ENCODE assay signal across 21 mouse cellular contexts in genomic region chr10:68377479-68377878, GRCm38 (mm10).
"Had no signal": no experiment of that assay in that cellular context is flagged by ENCODE, and none has a peak within 500 bp of the region (broad histone marks: within the 10 kb centered on the region; RNA-seq: fewer than 3 reads in every experiment).

No protein-coding gene starts in this region.

- H3K9ac ChIP-seq: limb, embryonic 13.5 days; liver, embryonic 12.5 days; liver, embryonic 15.5 days; lung, embryonic 15.5 days; neural tube, embryonic 12.5 days; neural tube, embryonic 15.5 days had no signal

- H3K36me3 ChIP-seq: limb, embryonic 10.5 days; limb, embryonic 13.5 days; liver, embryonic 12.5 days; liver, embryonic 15.5 days; lung, embryonic 15.5 days; neural tube, embryonic 12.5 days; neural tube, embryonic 15.5 days had no signal

- H3K27ac ChIP-seq: kidney, postnatal 0 days; layer of hippocampus, adult 2 months; limb, embryonic 10.5 days; limb, embryonic 13.5 days; liver, embryonic 12.5 days; liver, embryonic 15.5 days; lung, embryonic 15.5 days; neural tube, embryonic 12.5 days; neural tube, embryonic 15.5 days; stomach, postnatal 0 days had no signal

- DNase-seq: kidney, postnatal 25 days; liver; lung, adult 18-20 months; lung, postnatal 10 days; lung, postnatal 36 days; midbrain, embryonic 14.5 days; right cerebral cortex, adult 18-20 months; right cerebral cortex, postnatal 14 days; right cerebral cortex, postnatal 4 days; thymus, postnatal 36 days had no signal

- H3K4me2 ChIP-seq: limb, embryonic 13.5 days; liver, embryonic 12.5 days; liver, embryonic 15.5 days; lung, embryonic 15.5 days; midbrain, embryonic 11.5 days; neural tube, embryonic 12.5 days; neural tube, embryonic 15.5 days had no signal

- H3K27me3 ChIP-seq: limb, embryonic 13.5 days; liver, embryonic 12.5 days; liver, embryonic 15.5 days; lung, embryonic 15.5 days; neural tube, embryonic 12.5 days; neural tube, embryonic 15.5 days had no signal

- H3K4me1 ChIP-seq: limb, embryonic 10.5 days; limb, embryonic 13.5 days; liver, embryonic 12.5 days; liver, embryonic 15.5 days; lung, embryonic 15.5 days; neural tube, embryonic 12.5 days; neural tube, embryonic 15.5 days had no signal

- H3K9me3 ChIP-seq: limb, embryonic 10.5 days; limb, embryonic 13.5 days; liver, embryonic 12.5 days; liver, embryonic 15.5 days; lung, embryonic 15.5 days; neural tube, embryonic 12.5 days; neural tube, embryonic 15.5 days had no signal

- ATAC-seq: liver, embryonic 12.5 days had no signal

- H3K4me3 ChIP-seq: layer of hippocampus, adult 2 months; limb, embryonic 10.5 days; limb, embryonic 13.5 days; liver, embryonic 12.5 days; liver, embryonic 15.5 days; lung, embryonic 15.5 days; neural tube, embryonic 12.5 days; neural tube, embryonic 15.5 days had no signal
